Mouse (Mus musculus): Measurements from ENCODE around the gene Chrnb2. TPM values are rescaled to one million over a fixed set of nuclear protein-coding genes. Genes with fewer than 3 reads are reported as not detected.

The Chrnb2 gene
- 1 to 10 TPM; 1.3 to 1.9 TPM for polyA plus RNA-seq (2017; shearing (Covaris generic))

GRCm38 (mm10) chr3:89764119-89764724, at the start of gene Chrnb2:
Chrnb2 (minus strand) TSS chr3:89764632.

DNA sequence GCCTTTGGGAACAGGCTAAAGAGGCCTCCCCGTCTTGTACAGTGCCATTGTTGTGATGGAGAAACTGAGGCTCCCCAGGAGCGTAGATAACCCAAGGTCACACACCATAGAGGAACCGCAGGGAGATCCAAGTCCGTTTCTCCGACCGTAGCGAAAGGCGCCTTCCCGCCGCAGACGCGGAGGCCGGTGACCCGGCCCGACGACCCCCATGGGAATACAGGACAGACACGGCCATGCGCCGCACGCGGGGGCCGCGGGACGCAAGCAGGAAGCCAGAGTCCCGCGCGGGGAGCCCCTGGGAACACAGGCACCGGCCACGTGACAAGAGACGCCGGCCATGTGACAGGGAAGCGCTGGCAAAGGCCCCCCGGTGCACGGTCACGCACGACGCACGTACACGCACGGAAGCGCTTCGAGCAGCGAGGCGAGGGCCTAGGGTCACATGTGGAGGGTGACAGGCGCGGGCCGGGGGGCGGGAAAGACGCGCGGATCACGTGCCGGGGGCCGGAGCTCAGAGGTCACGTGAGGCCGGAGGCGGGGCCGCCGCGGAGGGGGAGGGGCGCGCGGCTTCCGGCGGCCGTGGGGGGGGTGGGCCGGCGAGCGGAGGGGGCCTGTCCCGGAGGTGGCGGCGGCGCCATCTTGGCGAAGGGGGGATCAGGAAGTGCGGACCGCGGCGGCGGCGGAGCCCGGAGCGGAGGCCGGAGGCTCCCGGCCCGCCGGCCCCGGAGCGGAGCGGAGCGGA, 8.7 kb upstream of the Chrnb2 start, which contains the start of gene Ube2q1:
Gene Ube2q1 (plus strand): TSS at position 649 of the 742 bp plus-strand sequence.

GRCm38 (mm10) chr3:89714359-89715206, 49.8 kb downstream of the Chrnb2 start, which contains the start of gene Adar:
Adar (plus strand) TSS chr3:89715022.

Other genes with a start within 250 kb of the Chrnb2 start
- under 1 TPM in 1 of 2 experiments, not detected in 1; 0.15 TPM for gene Kcnn3, start 244.5 kb downstream of the Chrnb2 start, polyA plus RNA-seq (2017; shearing (Covaris generic))
- gene Adar, start 49.6 kb downstream of the Chrnb2 start, polyA plus RNA-seq (2017; shearing (Covaris generic)): 100 to 1,000 TPM in 1 of 2 experiments, 10 to 100 TPM in 1; 63.7 to 105 TPM
- 10 to 100 TPM; 84.0 to 93.9 TPM for gene Ube2q1, start 9.0 kb upstream of the Chrnb2 start, polyA plus RNA-seq (2017; shearing (Covaris generic))
- gene She, start 66.7 kb upstream of the Chrnb2 start, polyA plus RNA-seq (2017; shearing (Covaris generic)): 1 to 10 TPM; 3.5 to 6.2 TPM
- 10 to 100 TPM; 65.1 to 73.1 TPM for gene Il6ra, start 148.6 kb upstream of the Chrnb2 start, polyA plus RNA-seq (2017; shearing (Covaris generic))
- 100 to 1,000 TPM in 1 of 2 experiments, 10 to 100 TPM in 1; 70.8 to 115 TPM for gene Atp8b2, start 198.9 kb upstream of the Chrnb2 start, polyA plus RNA-seq (2017; shearing (Covaris generic))
- 10 to 100 TPM; 77.1 to 81.7 TPM for gene Hax1, start 234.1 kb upstream of the Chrnb2 start, polyA plus RNA-seq (2017; shearing (Covaris generic))